Mouse (Mus musculus) frontal cortex, postnatal 36 days (tissue): ENCODE data around the gene Akt1s1.

Source experiments
- DNase-seq, 2 experiments: peaks; one replicate each; pipeline ENCODE4 v3.0.0; 2022; ENCODE audit warnings: low spot score in 2 of 2

Gene Akt1s1

GRCm38 (mm10) chr7:44853065-44853464 is 4.3 kb downstream of the Akt1s1 start:
- no peak for DNase-seq

GRCm38 (mm10) chr7:44853596-44854355 is 5.0 kb downstream of the Akt1s1 start:
- DNase-seq: no peak

- DNase-seq: peak; percentile 62 to 71
Measured at GRCm38 (mm10) chr7:44854356-44855031, 5.7 kb downstream of the Akt1s1 start.

- no peak for DNase-seq
Measured at GRCm38 (mm10) chr7:44855036-44855435, 6.2 kb downstream of the Akt1s1 start.

GRCm38 (mm10) chr7:44856265-44856916 is 7.6 kb downstream of the Akt1s1 start:
- DNase-seq: no peak

GRCm38 (mm10) chr7:44857042-44857552 is 8.3 kb downstream of the Akt1s1 start, which contains the start of gene Pnkp:
Pnkp (plus strand) TSS chr7:44857139.
- peak; percentile 94 to 96 for DNase-seq

- no peak for DNase-seq
Measured at GRCm38 (mm10) chr7:44857905-44858304, 9.1 kb downstream of the Akt1s1 start.

GRCm38 (mm10) chr7:44859896-44860295 is 11.1 kb downstream of the Akt1s1 start:
- DNase-seq: no peak

- no peak for DNase-seq
Measured at GRCm38 (mm10) chr7:44860576-44861428, 12.0 kb downstream of the Akt1s1 start.

GRCm38 (mm10) chr7:44861429-44861816 is 12.6 kb downstream of the Akt1s1 start:
- DNase-seq: no peak

GRCm38 (mm10) chr7:44862434-44862833 is 13.6 kb downstream of the Akt1s1 start:
- DNase-seq: no peak

GRCm38 (mm10) chr7:44863210-44863609 is 14.4 kb downstream of the Akt1s1 start:
- no peak for DNase-seq

- DNase-seq: no peak
Measured at GRCm38 (mm10) chr7:44863982-44864494, 15.2 kb downstream of the Akt1s1 start.

GRCm38 (mm10) chr7:44864595-44865542 is 16.1 kb downstream of the Akt1s1 start:
- DNase-seq: no peak

GRCm38 (mm10) chr7:44866276-44867009 is 17.7 kb downstream of the Akt1s1 start:
- DNase-seq: no peak

- no peak for DNase-seq
Measured at GRCm38 (mm10) chr7:44867010-44867702, 18.4 kb downstream of the Akt1s1 start.

- no peak for DNase-seq
Measured at GRCm38 (mm10) chr7:44867802-44868201, 19.0 kb downstream of the Akt1s1 start.

- no peak for DNase-seq
Measured at GRCm38 (mm10) chr7:44868465-44868864, 19.7 kb downstream of the Akt1s1 start.
